Mouse (Mus musculus) embryonic facial prominence, embryonic 10.5 days (tissue): ENCODE measurements around the gene Olfr1058. TPM values are rescaled to one million over a fixed set of nuclear protein-coding genes. Genes with fewer than 3 reads are reported as not detected.

Experiments used
- polyA plus RNA-seq: library from polyadenylated mRNA; unstranded; fragments of >200 nt; fragmentation: Nextera tagmentation; extraction: Ambion mirVana; gene quantifications from 2 replicates; pipeline ENCODE4 v1.2.1, GENCODE M21; 2016

Olfr1058 gene
- polyA plus RNA-seq, 1 experiment from 2014 or later, result not detected

Other genes with a start within 250 kb of the Olfr1058 start
- not detected in 2 replicates for gene Olfr1040, start 241.8 kb downstream of the Olfr1058 start, polyA plus RNA-seq
- not detected in 2 replicates for gene Olfr1042, start 226.7 kb downstream of the Olfr1058 start, polyA plus RNA-seq
- gene Olfr1043, start 221.0 kb downstream of the Olfr1058 start, polyA plus RNA-seq, result not detected in 2 replicates
- not detected in 2 replicates for gene Olfr1044, start 210.7 kb downstream of the Olfr1058 start, polyA plus RNA-seq
- not detected in 2 replicates for gene Olfr52, start 202.9 kb downstream of the Olfr1058 start, polyA plus RNA-seq
- not detected in 2 replicates for gene Olfr1045, start 185.6 kb downstream of the Olfr1058 start, polyA plus RNA-seq
- not detected in 2 replicates for gene Olfr1046, start 169.2 kb downstream of the Olfr1058 start, polyA plus RNA-seq
- gene Olfr1047, start 157.2 kb downstream of the Olfr1058 start, polyA plus RNA-seq, result not detected in 2 replicates
- not detected in 2 replicates for gene Olfr1048, start 148.3 kb downstream of the Olfr1058 start, polyA plus RNA-seq
- not detected in 2 replicates for gene Olfr1049, start 130.2 kb downstream of the Olfr1058 start, polyA plus RNA-seq
- gene Olfr1051, start 109.5 kb downstream of the Olfr1058 start, polyA plus RNA-seq, result not detected in 2 replicates
- not detected in 2 replicates for gene Olfr1052, start 96.1 kb downstream of the Olfr1058 start, polyA plus RNA-seq
- not detected in 2 replicates for gene Olfr1053, start 73.3 kb downstream of the Olfr1058 start, polyA plus RNA-seq
- gene Olfr1054, start 53.1 kb downstream of the Olfr1058 start, polyA plus RNA-seq, result not detected in 2 replicates
- gene Olfr1055, start 38.3 kb downstream of the Olfr1058 start, polyA plus RNA-seq, result not detected in 2 replicates
- not detected in 2 replicates for gene Olfr1056, start 26.1 kb downstream of the Olfr1058 start, polyA plus RNA-seq
- not detected in 2 replicates for gene Olfr1057, start 10.2 kb downstream of the Olfr1058 start, polyA plus RNA-seq
- not detected in 2 replicates for gene Olfr1061, start 25.5 kb upstream of the Olfr1058 start, polyA plus RNA-seq
- gene Olfr1062, start 38.2 kb upstream of the Olfr1058 start, polyA plus RNA-seq, result not detected in 2 replicates
- not detected in 2 replicates for gene Olfr1065, start 62.0 kb upstream of the Olfr1058 start, polyA plus RNA-seq
- gene Olfr1066, start 67.7 kb upstream of the Olfr1058 start, polyA plus RNA-seq, result not detected in 2 replicates
- not detected in 2 replicates for gene Olfr228, start 98.8 kb upstream of the Olfr1058 start, polyA plus RNA-seq
- not detected in 2 replicates for gene Olfr1076, start 119.9 kb upstream of the Olfr1058 start, polyA plus RNA-seq
- gene Olfr1079, start 153.9 kb upstream of the Olfr1058 start, polyA plus RNA-seq, result not detected in 2 replicates
- gene Olfr1080, start 169.7 kb upstream of the Olfr1058 start, polyA plus RNA-seq, result not detected in 2 replicates
- not detected in 2 replicates for gene Olfr1082, start 210.4 kb upstream of the Olfr1058 start, polyA plus RNA-seq